11 mouse cellular contexts compared by ENCODE assay signal in genomic region chr12:71139258-71139828, GRCm38 (mm10). TPM values are rescaled to one million over a fixed set of nuclear protein-coding genes. Genes with fewer than 3 reads are reported as not detected.
DNase-seq lines count a peak whose midpoint lies in the region; ATAC-seq lines count a peak whose summit lies in the region.
"Had no signal": no experiment of that assay in that cellular context is flagged by ENCODE, and none has a peak within 500 bp of the region (broad histone marks: within the 10 kb centered on the region; RNA-seq: fewer than 3 reads in every experiment).

No protein-coding gene starts in this region.

- H3K27ac ChIP-seq in heart, embryonic 13.5 days (replicated peaks): no peak overlapping the region
- H3K27ac ChIP-seq in neural tube, embryonic 12.5 days: no peak overlapping the region

- DNase-seq in heart, adult 9 months (ENCODE audit: low spot score in 2 of 2): no peak
- no peak for DNase-seq in neural tube, embryonic 10.5 days (ENCODE audit: extremely low spot score, low spot score)
- peak; percentile 43 for DNase-seq in induced T-regulatory cell, adult 2 months (ENCODE audit: low read depth)
- peak; percentile 22 for DNase-seq in thymus, postnatal 25 days
- no peak for DNase-seq in heart, postnatal 4 days
- DNase-seq in frontal cortex, postnatal 14 days (ENCODE audit: low spot score in 2 of 2): no peak

- peak overlapping the region; percentile 98; the same call in 1 of the 2 replicates for H3K4me2 ChIP-seq in heart, embryonic 13.5 days
- H3K4me2 ChIP-seq in neural tube, embryonic 12.5 days (replicated peaks): peak overlapping the region; percentile 83

- peaks cover 29% of the 10 kb centered on the region for H3K4me1 ChIP-seq in heart, embryonic 13.5 days
- peaks cover 17% of the 10 kb centered on the region for H3K4me1 ChIP-seq in neural tube, embryonic 12.5 days

- H3K4me3 ChIP-seq in heart, embryonic 13.5 days: peak overlapping the region; percentile 99; the same call in 1 of the 2 replicates
- H3K4me3 ChIP-seq in neural tube, embryonic 12.5 days: no peak overlapping the region

- ATAC-seq in heart, embryonic 13.5 days (ENCODE audit: extremely low read depth, insufficient number of reproducible peaks, low FRiP score, low TSS enrichment): no peak
- no peak for ATAC-seq in neural tube, embryonic 12.5 days (ENCODE audit: low FRiP score, low read depth)

- no peaks in the 10 kb centered on the region for H3K9me3 ChIP-seq in heart, embryonic 13.5 days
- no peaks in the 10 kb centered on the region for H3K9me3 ChIP-seq in neural tube, embryonic 12.5 days

- no peak overlapping the region for H3K9ac ChIP-seq in heart, embryonic 13.5 days
- no peak overlapping the region for H3K9ac ChIP-seq in neural tube, embryonic 12.5 days

- 75% methylated on average over 5 of the region's 5 CpGs for WGBS in heart, embryonic 13.5 days
- 80% methylated on average over 5 of the region's 5 CpGs for WGBS in neural tube, embryonic 12.5 days

- no peaks in the 10 kb centered on the region for H3K27me3 ChIP-seq in heart, embryonic 13.5 days (replicated peaks)
- no peaks in the 10 kb centered on the region for H3K27me3 ChIP-seq in neural tube, embryonic 12.5 days (replicated peaks)

- H3K36me3 ChIP-seq in heart, embryonic 13.5 days: peaks cover 52% of the 10 kb centered on the region
- peaks cover 44% of the 10 kb centered on the region for H3K36me3 ChIP-seq in neural tube, embryonic 12.5 days

RNA-seq across cellular contexts. Expression of gene 2700049A03Rik, which starts 2.7 kb away (rescaled TPM):
- 9.2 and 10.4 TPM in 2 replicates for polyA plus RNA-seq in heart, embryonic 13.5 days (2015; fragmentation: Nextera tagmentation; extraction: Ambion mirVana)
- 15.1 and 16.1 TPM in 2 replicates for polyA plus RNA-seq in neural tube, embryonic 12.5 days (2016; fragmentation: Nextera tagmentation; extraction: Ambion mirVana)
- 1 to 10 TPM; 6.4 to 6.7 TPM for total RNA-seq in heart, postnatal 4 days (2021)

RNA-seq across cellular contexts. Expression of gene Timm9, which starts 2.9 kb away (rescaled TPM):
- polyA plus RNA-seq in heart, embryonic 13.5 days (2015; fragmentation: Nextera tagmentation; extraction: Ambion mirVana): 93.3 and 116 TPM in 2 replicates
- polyA plus RNA-seq in neural tube, embryonic 12.5 days (2016; fragmentation: Nextera tagmentation; extraction: Ambion mirVana): 79.4 and 86.6 TPM in 2 replicates
- total RNA-seq in heart, postnatal 4 days (2021): 10 to 100 TPM; 50.0 to 51.3 TPM

RNA-seq across cellular contexts. Expression of gene Tomm20l, which starts 28.1 kb away (rescaled TPM):
- 0.29 TPM in 1 of 2 replicates, not detected in the other for polyA plus RNA-seq in heart, embryonic 13.5 days (2015; fragmentation: Nextera tagmentation; extraction: Ambion mirVana)
- polyA plus RNA-seq in neural tube, embryonic 12.5 days (2016; fragmentation: Nextera tagmentation; extraction: Ambion mirVana): not detected in 2 replicates
- total RNA-seq in heart, postnatal 4 days (2021): 1 to 10 TPM in 1 of 2 experiments, under 1 TPM in 1; 0.65 to 1.5 TPM
- total RNA-seq: layer of hippocampus, postnatal 10 days had no signal
- polyA plus RNA-seq: brain, embryonic 14.5 days; erythroblast, embryonic 14.5 days had no signal

Comparison
In these comparisons a context has a peak if more than half of its experiments do, and no peak if none do; other contexts are left out.
1. DNase-seq: peak in induced T-regulatory cell, adult 2 months (single experiment) and thymus, postnatal 25 days (single experiment); none in heart, adult 9 months (0 of 2), neural tube, embryonic 10.5 days (single experiment), heart, postnatal 4 days (single experiment) and frontal cortex, postnatal 14 days (0 of 2).